In genomic region chr17:57248201-57248699, GRCm38 (mm10) we compare ENCODE assay signal across 8 mouse cellular contexts. TPM values are rescaled to one million over a fixed set of nuclear protein-coding genes. Genes with fewer than 3 reads are reported as not detected.
A peak's percentile ranks its signal among the peaks of the same experiment; 100 is the strongest.
DNase-seq lines count a peak whose midpoint lies in the region; ATAC-seq and TF ChIP-seq lines count a peak whose summit lies in the region.

Gene Gpr108 (minus strand): TSS chr17:57248446.

- H3K9me3 ChIP-seq in hindbrain, embryonic 10.5 days: no peaks in the 10 kb centered on the region
- H3K9me3 ChIP-seq in lung, postnatal 0 days (ENCODE audit: low read length): no peaks in the 10 kb centered on the region

- peak within 1 kb of the TSS; percentile 96 for H3K27ac ChIP-seq in hindbrain, embryonic 10.5 days
- peak within 1 kb of the TSS; percentile 88 for H3K27ac ChIP-seq in lung, postnatal 0 days (ENCODE audit: low read length)

- peak within 1 kb of the TSS; percentile 65 for H3K9ac ChIP-seq in lung, postnatal 0 days (replicated peaks; ENCODE audit: low read depth)

- peak within 1 kb of the TSS; percentile 90 for H3K4me2 ChIP-seq in lung, postnatal 0 days (replicated peaks; ENCODE audit: low read depth, low read length)

- DNase-seq in Muller cell, postnatal 12 days (ENCODE audit: inconsistent ontology term): peak; percentile 92
- DNase-seq in cerebellum, adult 9-10 months: peak; percentile 92
- DNase-seq in hindbrain, embryonic 10.5 days (ENCODE audit: low spot score): peak; percentile 87
- peak; percentile 89 for DNase-seq in layer of hippocampus, adult 9-11 months
- peak; percentile 96 for DNase-seq in lung, postnatal 0 days (ENCODE audit: low spot score)
- peak; percentile 68 for DNase-seq in ovary, postnatal 14 days (ENCODE audit: low spot score)
- peak; percentile 94 for DNase-seq in thymus, postnatal 14 days

- no peak; the same call in 1 of the 2 replicates for TF ChIP-seq EP300 in lung, postnatal 0 days (IDR thresholded peaks at IDR 0.05)

- ATAC-seq in frontal cortex, adult (ENCODE audit: low TSS enrichment): peak; percentile 67
- peak; percentile 66 for ATAC-seq in lung, postnatal 0 days

- H3K36me3 ChIP-seq in hindbrain, embryonic 10.5 days: peaks cover 22% of the 10 kb centered on the region
- H3K36me3 ChIP-seq in lung, postnatal 0 days (ENCODE audit: insufficient read depth, low read length): peaks cover under 1% of the 10 kb centered on the region; the same call in 1 of the 2 replicates

- H3K27me3 ChIP-seq in hindbrain, embryonic 10.5 days (ENCODE audit: insufficient read depth, poor library complexity, severe bottlenecking): no peaks in the 10 kb centered on the region
- H3K27me3 ChIP-seq in lung, postnatal 0 days (replicated peaks; ENCODE audit: insufficient read depth, low read length): no peaks in the 10 kb centered on the region

- H3K4me1 ChIP-seq in hindbrain, embryonic 10.5 days (replicated peaks): peaks cover 38% of the 10 kb centered on the region
- H3K4me1 ChIP-seq in lung, postnatal 0 days (ENCODE audit: insufficient read depth, low read depth, low read length): 0 out of 2 replicates have a peak, but pooled peaks cover 11% of the 10 kb centered on the region

- peak within 1 kb of the TSS; percentile 79 for H3K4me3 ChIP-seq in hindbrain, embryonic 10.5 days
- H3K4me3 ChIP-seq in lung, postnatal 0 days (ENCODE audit: low read depth, low read length): peak within 1 kb of the TSS; percentile 80

- peak; percentile 91 for TF ChIP-seq CTCF in lung, postnatal 0 days (IDR thresholded peaks at IDR 0.05)

- under 1% methylated on average over 12 of the region's 12 CpGs for WGBS in hindbrain, embryonic 10.5 days
- under 1% methylated on average over 12 of the region's 12 CpGs for WGBS in lung, postnatal 0 days

RNA-seq across cellular contexts. Expression of gene Gpr108, which starts in this region (rescaled TPM):
- polyA plus RNA-seq in hindbrain, embryonic 10.5 days (2016; fragmentation: Nextera tagmentation; extraction: Ambion mirVana): 24.3 and 25.4 TPM in 2 replicates
- 48.4 and 48.8 TPM in 2 replicates for polyA plus RNA-seq in lung, postnatal 0 days (2015; fragmentation: Nextera tagmentation; extraction: Ambion mirVana)

Comparison
In these comparisons a context has a peak if more than half of its experiments do, and no peak if none do; other contexts are left out.
1. Peak in every context shown above with its lines: DNase-seq, ATAC-seq, H3K4me3 ChIP-seq and H3K27ac ChIP-seq.